Mouse (Mus musculus) gastrocnemius, postnatal 10 days (tissue): ENCODE data around the gene Rnf169. TPM values are rescaled to one million over a fixed set of nuclear protein-coding genes. Genes with fewer than 3 reads are reported as not detected.
A peak's percentile ranks its signal among the peaks of the same experiment; 100 is the strongest.
"Not testable (repeated sequence)": the region's sequence is repeated elsewhere in the genome, so short reads cannot be mapped to it uniquely, and the experiment has no call there.

ENCODE experiments used
- DNase-seq: peaks from one replicate; pipeline ENCODE4 v3.0.0; 2021; ENCODE audit warnings: mixed read lengths
- total RNA-seq, 2 experiments: library from RNA; stranded (reverse); gene quantifications; 2 replicates each; pipeline ENCODE4 v1.2.3; 2021

The Rnf169 gene
- total RNA-seq, 2 experiments from 2014 or later, result 9.2 to 10.5 TPM

- DNase-seq, result peak; percentile 54
Observed at GRCm38 (mm10) chr7:99979546-99980131, 609 bp downstream of the Rnf169 start.

DNA sequence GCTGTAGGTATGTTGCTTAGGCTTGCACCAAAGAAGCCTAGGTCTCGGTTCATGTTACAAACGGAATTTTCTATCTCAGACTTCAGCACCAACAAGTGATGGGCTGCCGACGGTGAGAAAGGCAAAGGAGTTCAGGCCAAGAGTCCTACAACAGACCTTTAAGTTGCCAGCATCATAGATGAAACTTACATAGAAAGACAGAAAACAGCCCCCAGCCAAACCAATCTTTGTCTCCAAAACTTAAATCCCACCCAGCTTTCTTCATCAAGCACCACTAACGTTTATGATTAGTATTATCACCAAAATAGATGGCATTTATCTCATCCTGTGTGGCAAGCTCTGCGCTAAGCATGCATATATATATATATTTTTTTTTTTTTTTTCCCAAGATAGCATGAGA is 1.2 kb downstream of the Rnf169 start:
- no peak for DNase-seq

DNA sequence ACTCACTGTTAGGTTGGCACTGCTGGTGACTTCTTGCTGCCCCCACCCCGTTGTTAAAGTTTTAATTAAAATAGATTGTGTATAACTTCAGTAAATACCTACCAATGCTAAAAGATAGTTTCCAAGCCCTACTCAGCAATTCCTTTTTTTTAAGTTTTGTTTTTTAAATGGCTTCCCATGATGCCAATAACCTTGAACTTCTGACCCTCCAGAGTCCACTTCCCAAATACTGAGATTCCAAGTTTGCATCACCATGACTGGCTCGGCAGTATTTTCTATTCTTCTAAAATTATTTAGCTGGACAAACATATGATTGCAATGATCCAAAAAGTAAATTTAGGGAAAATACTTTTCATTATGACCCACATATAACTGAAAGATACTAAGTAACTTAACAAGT is 2.2 kb downstream of the Rnf169 start:
- DNase-seq, result no peak

DNA sequence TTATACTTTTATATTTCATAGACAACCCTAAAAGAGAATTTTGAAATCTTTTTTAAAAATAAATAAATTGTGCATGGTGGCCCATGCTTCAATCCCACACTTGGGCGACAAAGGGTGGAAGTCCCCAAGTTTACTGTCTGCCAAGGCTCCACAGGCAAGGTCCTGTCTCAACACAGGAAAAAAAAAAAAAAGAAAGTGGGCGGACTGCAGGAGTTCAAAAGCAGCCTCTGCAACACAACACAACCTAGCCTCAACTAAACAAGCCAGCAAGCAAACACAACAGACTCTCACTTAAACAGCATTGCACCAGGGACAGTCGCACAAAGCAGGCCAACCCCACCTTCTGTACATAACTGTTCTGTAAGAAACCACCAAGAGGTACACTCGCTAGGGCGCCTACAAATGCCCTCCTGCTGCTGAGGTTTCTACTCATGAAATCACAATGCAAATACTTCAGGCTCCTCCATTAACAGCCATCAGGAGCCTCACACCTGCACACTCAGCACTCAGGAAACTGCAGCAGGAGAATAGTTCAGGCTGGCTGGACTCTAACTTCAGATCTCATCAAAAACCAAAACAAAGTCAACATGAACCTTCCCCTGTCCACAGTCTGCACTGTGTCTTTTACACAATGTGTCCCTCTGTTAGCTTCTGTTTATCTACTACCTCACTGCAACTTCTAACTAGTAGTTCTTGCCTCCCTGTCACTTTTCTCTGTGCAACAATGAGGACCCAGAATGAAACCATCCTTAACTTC is 4.3 kb downstream of the Rnf169 start:
- DNase-seq, result no peak

DNA sequence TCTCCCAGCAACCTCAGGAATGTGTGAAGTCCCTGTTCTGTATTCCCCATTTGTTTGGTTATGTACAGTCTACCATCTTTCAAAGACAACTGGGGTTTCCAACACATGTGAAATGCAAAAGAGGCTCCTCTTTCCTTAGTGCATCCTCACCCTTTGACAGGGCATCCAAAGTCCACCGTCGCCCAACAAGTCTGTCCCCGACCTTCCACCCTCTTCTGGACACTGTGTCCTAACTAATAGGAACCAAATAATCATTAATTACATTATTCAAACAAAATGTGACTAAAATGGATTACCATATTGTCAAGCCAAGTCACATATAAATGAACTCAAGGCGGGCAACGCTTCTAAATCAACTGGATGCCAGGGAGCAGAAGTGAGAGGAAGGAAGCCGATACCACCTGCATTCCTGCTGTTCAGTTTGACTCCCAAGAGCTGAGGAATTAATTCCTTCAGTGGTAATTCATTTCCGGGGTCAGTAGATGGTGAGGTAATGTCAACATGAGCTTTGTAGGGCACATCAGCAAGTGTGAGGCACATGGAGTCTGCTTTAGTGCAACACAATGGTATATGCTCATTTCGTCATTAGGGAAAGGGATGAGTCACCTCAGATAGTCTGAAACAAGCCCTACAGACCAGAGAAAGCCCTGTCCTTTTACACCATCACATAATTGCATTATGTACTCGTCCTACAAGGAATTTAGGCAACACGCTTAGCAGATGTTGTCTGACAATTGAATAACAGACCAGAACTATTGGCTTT is 5.9 kb downstream of the Rnf169 start:
- DNase-seq, result no peak

DNA sequence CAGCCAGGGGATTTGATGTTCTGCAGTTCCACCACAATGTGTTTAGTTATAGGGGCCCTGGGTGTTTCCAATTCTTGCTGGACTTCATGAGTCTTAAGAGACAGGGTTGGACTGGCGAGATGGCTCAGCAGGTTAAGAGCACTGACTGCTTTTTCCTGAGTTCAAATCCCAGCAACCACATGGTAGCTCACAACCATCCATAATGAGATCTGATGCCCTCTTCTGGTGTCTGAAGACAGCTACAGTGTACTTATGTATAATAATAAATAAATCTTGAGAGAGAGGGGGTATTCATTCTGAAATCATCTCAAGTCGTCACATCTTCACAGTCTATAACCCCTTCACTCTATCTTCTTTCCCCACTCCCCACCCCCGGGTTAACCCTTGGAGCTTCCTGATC is 7.3 kb downstream of the Rnf169 start:
- not testable (repeated sequence) for DNase-seq

DNA sequence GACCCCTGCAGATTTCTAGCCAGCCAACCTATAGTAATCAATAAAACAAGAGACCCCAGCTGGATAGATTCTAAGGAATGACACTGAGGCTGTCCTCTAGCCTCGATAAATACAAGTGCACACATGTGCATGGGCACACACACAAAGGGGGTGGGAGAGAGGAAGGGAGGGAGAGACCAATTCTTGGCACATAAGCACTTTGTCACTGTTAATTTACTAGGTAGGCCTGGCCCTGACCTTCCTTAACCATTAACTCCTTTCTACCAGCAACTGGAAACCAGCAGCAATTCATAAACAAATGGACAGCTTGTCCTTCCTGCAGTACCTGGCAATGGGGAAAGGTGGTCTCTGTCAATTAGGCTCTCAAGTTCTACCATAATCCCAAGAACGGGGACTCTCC is 8.3 kb downstream of the Rnf169 start:
- DNase-seq, result no peak

DNA sequence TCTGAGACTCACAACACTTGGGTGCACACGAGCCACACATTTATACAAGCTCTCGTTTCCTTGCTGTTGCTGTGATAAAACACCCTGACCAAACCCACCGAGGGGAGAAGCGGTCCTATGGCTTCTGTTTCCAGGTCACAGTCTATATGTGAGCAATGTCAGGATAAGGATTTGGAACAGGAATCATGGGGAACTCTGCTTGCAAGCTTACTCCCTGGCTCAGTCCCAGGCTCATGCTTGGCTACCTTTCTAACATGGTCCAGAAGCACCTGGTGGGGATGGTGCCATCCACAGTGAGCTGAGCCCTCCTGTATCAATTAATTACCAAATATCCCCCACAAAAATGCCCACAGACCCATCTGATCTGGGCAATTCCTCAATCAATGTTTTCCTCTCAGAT is 11.1 kb downstream of the Rnf169 start:
- no peak for DNase-seq

- no peak for DNase-seq
Observed at GRCm38 (mm10) chr7:99966011-99966721, 14.1 kb downstream of the Rnf169 start.

DNA sequence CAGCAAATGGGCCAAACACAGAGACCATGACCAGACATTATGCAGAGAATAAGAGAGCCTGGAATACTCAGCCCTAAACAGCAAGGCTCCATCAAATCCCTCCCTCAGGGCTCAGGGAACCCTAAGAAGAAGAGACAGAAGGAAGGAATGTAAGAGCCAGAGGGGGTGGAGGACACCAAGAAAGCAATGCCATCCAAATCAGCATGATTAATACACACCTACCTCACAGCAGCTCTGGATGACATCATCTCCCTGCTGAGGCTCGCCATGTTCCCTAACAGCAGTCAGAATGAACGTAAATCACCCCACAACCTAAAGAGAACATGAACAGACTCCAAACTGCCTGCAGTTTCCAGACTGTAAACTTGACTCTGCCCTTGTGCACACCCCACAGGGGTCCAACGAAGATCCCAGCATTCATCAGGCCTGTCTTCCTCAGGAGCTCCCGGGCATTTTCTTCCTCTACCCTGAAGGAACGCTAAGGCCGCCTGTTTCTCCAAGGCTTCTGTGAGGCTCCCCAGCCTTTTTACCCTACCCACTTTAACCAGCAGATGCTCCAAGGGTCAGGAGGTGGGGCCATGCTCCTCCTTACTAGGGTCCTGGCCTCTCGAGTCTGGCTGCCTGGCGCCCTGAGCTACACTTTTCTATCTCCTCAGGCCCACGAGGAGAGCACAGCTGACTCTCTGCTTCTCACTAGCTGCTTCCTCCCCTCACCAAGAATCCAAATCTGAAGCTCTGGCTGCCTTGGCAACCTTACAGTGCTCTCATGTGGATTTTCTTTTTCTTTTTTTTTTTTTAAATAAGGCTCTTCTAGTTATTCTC is 15.0 kb downstream of the Rnf169 start:
- no peak for DNase-seq

GRCm38 (mm10) chr7:99963237-99963860 is 16.9 kb downstream of the Rnf169 start:
- no peak for DNase-seq

DNA sequence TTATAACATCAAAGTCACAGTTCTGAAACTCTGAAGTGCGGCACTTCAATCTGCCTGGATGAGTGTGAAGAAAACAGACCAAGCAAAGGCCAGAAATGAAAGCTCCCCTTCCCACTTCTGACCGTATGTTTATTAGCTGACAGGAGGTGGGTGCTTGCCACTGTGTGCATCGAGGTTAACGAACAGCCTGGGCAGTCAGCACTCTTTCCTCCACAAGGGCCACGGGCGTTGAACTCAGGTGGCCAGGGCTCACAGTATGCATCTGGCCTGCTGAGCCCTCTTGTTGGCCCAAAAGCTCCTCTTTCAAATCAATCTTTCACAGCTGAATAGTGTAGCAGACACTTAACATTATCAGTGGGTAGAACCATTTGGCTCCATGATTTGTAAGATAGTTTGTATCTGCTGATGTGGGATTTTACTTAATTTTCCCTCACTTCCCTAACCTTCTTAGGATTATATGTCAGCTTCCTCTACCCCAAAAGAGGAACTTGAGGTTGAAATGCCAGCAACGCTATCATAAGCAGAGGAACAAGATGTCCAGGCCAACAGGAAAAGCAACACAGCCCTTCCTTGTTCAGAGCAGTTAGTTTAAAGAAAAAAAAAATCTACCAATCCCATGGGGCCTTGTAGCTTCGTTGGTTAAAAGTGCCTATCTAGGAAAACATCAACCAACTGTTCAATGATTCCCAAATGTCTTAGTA is 17.6 kb downstream of the Rnf169 start:
- no peak for DNase-seq

- DNase-seq, result no peak
Observed at GRCm38 (mm10) chr7:99961518-99961917, 18.7 kb downstream of the Rnf169 start.

DNA sequence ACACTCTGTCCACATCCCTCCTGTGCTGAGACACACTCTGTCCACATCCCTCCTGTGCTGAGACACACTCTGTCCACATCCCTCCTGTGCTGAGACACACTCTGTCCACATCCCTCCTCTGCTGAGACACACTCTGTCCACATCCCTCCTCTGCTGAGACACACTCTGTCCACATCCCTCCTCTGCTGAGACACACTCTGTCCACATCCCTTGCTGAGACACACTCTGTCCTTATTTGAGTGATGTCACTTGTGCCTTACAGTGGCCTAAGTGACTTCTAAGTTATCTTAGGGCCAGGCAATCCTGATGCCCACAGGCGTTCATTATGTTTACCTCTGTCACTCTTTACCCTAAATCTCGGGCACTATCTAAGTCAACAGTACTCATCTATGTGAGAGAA is 19.7 kb downstream of the Rnf169 start:
- DNase-seq, result not testable (repeated sequence)

DNA sequence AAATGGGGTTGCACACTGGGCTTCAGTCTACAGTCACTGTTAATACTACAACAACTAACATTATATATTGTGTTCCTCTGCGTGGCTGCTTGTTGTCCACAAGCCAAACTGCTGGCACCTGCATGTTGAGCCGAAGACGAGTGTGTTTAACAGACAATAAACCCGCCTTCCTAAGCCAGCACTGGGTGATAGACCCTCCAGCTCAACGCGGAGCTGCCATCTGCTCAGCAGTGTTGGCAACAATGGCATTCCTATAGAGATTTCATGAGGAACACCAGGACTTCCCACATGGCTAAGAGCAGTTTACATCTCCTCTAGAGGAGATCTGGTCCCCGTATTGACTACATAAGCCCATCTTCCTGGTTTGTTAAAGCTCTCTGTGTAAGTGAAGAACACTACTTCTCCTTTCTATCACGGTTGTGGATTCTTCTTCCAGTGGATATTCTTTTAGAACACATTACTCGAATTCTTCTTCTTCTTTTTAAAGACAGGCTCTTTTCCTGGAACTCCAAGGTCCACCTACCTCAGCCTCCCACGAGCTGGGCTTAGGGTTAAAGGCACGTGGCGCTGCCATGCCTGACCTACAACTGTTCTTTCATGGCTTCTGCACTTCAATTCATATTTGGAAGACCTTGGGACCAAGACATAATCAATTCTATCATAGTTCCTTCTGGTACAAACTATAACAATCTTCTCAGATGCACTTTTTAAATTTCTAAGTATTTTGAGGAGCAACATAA is 22.9 kb downstream of the Rnf169 start:
- no peak for DNase-seq

DNA sequence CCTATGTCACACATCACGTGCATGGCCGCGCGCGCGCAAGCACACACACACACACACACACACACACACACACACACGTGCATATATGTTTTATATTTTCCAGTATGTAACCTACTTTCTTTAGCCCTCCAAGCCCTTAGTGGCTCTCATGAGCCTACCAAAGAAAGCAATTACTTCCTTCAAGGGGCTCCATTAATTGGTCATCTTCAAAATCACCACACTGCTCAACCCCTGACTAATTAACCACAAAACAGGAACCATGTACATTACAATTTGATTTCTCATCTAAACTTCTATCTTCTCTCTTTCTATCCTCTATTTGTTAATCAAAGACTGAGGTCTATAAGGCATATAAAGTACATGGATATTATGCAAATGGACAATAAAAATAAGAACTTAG is 24.2 kb downstream of the Rnf169 start:
- no peak for DNase-seq

DNA sequence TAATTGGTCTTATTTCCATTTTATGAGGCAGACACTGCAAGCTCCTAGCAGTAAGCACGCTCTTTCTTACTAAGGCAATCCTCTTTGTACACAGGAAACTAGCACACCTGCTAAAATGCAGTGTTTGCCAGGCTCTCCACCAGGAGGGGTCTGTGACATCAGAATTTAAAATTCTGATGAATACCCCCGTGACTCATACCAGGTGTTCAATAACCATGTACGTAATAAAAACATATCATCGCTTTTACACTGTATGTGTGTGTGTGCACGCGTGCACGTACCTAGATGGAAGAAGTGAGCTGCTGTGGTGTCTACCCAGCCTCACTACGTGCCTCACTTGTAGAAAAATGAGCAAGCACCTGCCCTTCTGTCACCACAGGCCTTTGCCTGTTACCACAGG is 26.0 kb downstream of the Rnf169 start:
- no peak for DNase-seq

GRCm38 (mm10) chr7:99953442-99954098 is 26.7 kb downstream of the Rnf169 start:
- no peak for DNase-seq

DNA sequence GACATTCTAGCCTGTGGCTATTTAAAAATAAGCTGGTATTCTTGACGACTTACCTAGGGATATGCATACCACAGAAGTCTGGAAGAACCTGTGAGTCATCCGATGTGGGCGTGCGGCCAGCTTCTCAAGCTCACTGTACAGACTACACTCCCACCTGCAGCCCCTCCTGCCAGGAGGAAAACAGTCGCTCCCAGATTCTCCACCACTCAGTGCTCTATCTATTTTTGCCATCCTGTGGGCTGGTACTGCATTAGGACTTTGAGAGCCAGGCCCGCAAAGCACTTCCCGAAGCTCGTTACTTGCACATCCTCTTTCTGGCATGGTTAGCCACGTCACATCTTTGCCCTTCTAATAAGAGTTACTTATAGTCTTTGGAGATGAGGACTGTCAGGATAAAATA is 32.9 kb downstream of the Rnf169 start:
- DNase-seq, result no peak
